Mouse (Mus musculus): ENCODE measurements around the gene Zswim3.

Zswim3 gene

DNA sequence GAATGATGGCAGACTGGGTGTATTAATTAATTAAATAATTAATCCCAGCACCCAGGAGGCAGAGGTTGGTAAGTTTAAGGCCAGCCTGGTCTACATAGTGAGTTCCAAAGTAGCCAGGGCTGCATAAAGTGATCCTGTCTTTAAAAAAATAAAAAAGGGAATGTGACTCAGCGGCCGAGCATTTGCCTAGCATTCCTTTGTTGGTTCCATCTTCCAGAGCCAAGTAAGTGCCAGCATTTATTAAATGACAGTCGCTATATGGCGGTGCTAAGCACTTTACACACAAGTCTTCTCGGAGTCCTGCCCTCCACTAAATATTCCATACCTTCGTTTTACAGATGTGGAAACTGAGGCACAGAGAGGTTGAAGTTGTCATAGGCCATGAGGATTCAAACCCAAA lies 28.8 kb upstream of the Zswim3 start:
- ChIA-PET POLR2A (interaction anchor here (0.6 to 23.4 kb wide), 15 partner anchors 9 to 82 kb away, joined by 3 to 366 read pairs (median 5); partner anchors contain the start of genes Acot8 (in 2 of the 4), Snx21 (in 2 of the 4), Zswim3 (in 2 of the 4) and Tnnc2 (in 1 of the 4)), CTCF (interaction anchor here in 2 of 4 experiments (1.6 to 1.9 kb wide), 3 partner anchors 10 to 18 kb away, joined by 6 to 14 read pairs (median 9); partner anchors contain the start of gene Snx21 (in 1 of the 2))

DNA sequence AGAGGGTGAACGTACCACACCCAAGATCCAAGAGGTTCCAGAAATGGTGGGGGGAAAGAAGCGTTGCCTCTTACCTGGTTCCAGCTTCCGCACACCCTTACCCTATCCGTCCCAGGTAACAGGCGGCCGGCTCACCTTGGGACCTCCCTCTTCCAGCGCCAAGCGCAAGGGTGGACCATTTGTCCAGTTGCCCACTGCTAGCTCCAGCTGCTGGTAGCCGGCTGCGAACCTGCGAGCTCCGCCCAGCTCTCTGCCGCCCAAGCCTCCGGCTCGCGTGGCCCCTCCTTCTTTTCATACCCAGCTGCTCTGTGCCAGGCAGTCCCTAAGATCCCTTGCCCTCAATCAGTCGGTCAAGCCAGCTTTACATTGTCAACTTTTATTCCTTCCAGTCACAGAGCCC lies 28.1 kb upstream of the Zswim3 start:
- CTCF ChIA-PET, result interaction anchor here (0.5 to 2.2 kb wide), 7 partner anchors 9 to 27 kb away, joined by 3 to 14 read pairs (median 6); partner anchors contain the start of gene Snx21 (in 1 of the 4)

DNA sequence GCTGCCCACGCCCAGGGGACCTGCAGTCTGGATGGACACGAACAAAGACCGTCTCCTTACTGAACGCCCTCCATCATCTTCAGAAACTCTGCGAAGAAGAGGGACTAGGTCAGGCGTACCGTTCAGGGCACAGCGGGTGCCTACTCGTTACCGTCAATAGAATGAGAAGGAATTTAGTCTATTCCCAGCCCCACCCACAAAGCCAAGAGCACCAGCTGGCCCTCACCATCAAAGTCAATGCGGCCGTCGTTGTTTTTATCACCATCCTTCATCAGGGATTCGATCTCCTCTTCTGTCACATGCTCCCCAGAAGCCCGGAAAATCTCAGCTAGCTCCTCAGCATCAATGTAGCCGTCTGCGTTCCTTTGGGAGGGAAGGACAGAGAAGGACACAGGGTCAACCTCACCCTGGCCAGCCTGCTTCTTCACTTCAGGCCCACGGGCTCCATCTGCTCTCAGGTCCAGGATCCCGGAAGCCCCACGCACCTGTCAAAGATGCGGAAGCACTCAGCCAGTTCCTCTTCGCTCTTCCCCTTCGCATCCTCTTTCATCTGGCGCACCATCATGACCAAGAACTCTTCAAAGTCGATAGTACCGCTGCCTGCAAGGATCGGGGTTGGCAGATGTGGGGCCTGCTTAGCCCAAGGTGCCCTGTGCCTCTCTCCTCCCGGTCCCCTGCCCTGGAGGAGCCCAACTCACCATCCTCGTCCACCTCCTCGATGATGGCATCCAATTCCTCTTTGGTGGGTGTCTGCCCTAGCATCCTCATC lies 27.5 kb upstream of the Zswim3 start:
- ChIA-PET POLR2A (interaction anchor here (0.6 to 23.4 kb wide), 25 partner anchors 8 to 81 kb away, joined by 3 to 366 read pairs (median 4); partner anchors contain the start of genes Acot8 (in 3 of the 4), Zswim3 (in 3 of the 4), Snx21 (in 2 of the 4) and Ube2c (in 1 of the 4)), CTCF (interaction anchor here (0.5 to 2.2 kb wide), 7 partner anchors 8 to 27 kb away, joined by 3 to 14 read pairs (median 6); partner anchors contain the start of gene Snx21 (in 1 of the 4))

More for the DNA sequence above, 28.1 kb upstream of the Zswim3 start:
- POLR2A ChIA-PET, result interaction anchor here (0.6 to 23.4 kb wide), 28 partner anchors 8 to 373 kb away, joined by 3 to 366 read pairs (median 4); partner anchors contain the start of genes Acot8 (in 3 of the 4), Zswim3 (in 3 of the 4), Snx21 (in 2 of the 4) and Ube2c (in 1 of the 4)

DNA sequence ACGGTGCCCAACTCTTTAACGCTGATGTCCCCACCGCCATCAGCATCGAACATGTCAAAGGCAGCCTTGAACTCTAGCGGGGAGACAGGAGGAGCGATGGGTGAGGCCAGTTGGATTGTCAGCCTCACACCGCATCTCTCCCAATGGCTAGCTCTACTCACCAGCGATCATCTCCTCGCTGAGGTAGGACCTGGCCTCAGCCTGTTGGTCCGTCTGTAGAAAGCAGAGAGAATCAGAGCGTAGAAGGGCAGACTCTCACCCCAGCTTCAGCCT lies 26.9 kb upstream of the Zswim3 start:
- POLR2A ChIA-PET, result interaction anchor here in 3 of 4 experiments (0.6 to 23.4 kb wide), 10 partner anchors 8 to 63 kb away, joined by 3 to 366 read pairs (median 6); partner anchors contain the start of genes Acot8 (in 2 of the 3), Zswim3 (in 2 of the 3), Snx21 (in 1 of the 3) and Ube2c (in 1 of the 3)
- CTCF ChIA-PET, result interaction anchor here (1.1 to 2.2 kb wide), 6 partner anchors 15 to 21 kb away, joined by 3 to 14 read pairs (median 6); no protein-coding TSS in a partner anchor

DNA sequence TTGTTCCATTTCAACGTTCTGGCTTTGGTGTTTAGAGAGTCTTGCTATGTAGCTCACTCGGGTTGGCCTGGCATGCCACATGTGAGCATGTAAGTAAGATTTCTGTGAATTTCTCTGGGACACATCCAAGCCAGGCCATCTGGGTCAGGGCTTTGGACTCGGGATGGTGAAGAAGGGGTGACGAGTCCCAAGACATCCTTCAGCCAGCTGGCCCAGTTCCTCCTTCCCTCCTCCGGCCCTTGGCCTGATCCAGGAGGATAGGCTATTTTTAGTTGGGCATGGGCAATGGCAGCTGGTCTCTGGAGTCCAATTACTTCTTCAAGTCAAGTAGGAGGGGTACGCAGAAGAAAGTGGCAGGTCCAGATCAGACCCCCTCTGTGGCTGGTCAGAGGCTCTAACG lies 26.1 kb upstream of the Zswim3 start:
- CTCF ChIA-PET, result interaction anchor here in 2 of 4 experiments (1.1 to 2.2 kb wide), 2 partner anchors 15 kb away, joined by 3 to 6 read pairs; no protein-coding TSS in a partner anchor
- POLR2A ChIA-PET, result interaction anchor here in 2 of 4 experiments (1.5 to 23.4 kb wide), 3 partner anchors 13 to 26 kb away, joined by 3 to 366 read pairs (median 5); partner anchors contain the start of genes Acot8 (in 1 of the 2), Ube2c (in 1 of the 2) and Zswim3 (in 1 of the 2)

DNA sequence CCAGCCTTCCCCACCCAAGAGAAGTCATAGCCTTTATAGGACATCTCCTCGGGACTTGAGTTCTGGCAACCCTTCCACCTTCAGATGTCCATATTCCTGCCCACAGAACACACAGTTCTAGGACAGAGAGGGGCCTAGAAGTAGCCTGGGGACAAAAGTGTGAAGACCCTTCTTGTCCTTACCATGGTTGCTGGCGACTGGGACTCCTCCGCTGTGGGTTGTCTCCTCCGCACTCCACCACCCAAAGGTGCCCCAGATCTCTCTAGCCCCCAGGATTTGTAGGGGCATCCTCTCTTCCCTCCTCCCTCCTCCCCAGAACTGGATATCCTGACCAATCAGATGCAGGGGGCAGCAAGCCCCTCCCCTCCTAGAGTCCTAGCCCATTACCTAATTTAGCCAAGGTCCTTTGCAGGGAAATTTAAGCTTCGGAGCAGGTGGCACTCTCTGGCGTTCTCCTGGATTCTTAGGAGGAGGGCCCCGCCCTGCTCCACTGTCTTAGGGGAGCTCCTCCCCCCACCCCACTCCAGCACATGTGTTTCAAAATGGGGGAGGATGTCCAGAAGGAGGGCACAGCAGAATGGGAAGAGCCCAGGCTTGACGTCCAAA lies 25.3 kb upstream of the Zswim3 start, which contains the start of gene Tnnc2:
Tnnc2 (minus strand) TSS at position 487 of the 606 bp plus-strand sequence.
- ChIA-PET CTCF (interaction anchor here in 3 of 4 experiments (0.6 to 1.7 kb wide), 4 partner anchors 9 to 15 kb away, joined by 3 to 6 read pairs (median 4); no protein-coding TSS in a partner anchor), POLR2A (interaction anchor here (0.6 to 23.4 kb wide), 15 partner anchors 10 to 1207 kb away, joined by 3 to 366 read pairs (median 5); partner anchors contain the start of genes Acot8 (in 3 of the 4), Zswim3 (in 3 of the 4), Ube2c (in 2 of the 4) and Zswim1 (in 1 of the 4))

DNA sequence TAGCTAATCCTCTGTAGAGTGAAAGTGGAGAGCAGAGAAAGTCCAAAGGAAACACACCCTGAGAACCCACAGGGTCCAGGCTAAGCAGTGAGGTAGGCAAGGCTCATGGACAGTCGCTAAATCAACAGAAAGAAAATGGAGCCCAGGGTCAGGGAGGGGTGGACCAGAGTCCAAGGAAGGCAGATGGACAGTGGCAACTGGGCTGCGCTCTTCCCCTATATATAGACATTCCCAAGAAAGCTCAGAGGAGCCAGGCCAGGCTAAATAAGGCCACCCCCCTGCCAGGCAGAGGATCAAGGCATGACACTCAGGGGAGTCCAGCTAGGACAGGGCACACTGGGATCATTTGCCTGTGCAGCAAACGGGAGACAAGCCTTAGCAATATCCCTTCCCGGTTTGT lies 23.0 kb upstream of the Zswim3 start:
- CTCF ChIA-PET, result interaction anchor here in 3 of 4 experiments (1.0 to 5.3 kb wide), 5 partner anchors 10 to 12 kb away, joined by 3 to 42 read pairs (median 4); no protein-coding TSS in a partner anchor
- POLR2A ChIA-PET, result interaction anchor here in 2 of 4 experiments (1.0 to 23.4 kb wide), 7 partner anchors 9 to 338 kb away, joined by 3 to 366 read pairs (median 5); partner anchors contain the start of genes Acot8 (in 1 of the 2), Sdc4 (in 1 of the 2), Ube2c (in 1 of the 2) and Zswim1 (in 1 of the 2)

DNA sequence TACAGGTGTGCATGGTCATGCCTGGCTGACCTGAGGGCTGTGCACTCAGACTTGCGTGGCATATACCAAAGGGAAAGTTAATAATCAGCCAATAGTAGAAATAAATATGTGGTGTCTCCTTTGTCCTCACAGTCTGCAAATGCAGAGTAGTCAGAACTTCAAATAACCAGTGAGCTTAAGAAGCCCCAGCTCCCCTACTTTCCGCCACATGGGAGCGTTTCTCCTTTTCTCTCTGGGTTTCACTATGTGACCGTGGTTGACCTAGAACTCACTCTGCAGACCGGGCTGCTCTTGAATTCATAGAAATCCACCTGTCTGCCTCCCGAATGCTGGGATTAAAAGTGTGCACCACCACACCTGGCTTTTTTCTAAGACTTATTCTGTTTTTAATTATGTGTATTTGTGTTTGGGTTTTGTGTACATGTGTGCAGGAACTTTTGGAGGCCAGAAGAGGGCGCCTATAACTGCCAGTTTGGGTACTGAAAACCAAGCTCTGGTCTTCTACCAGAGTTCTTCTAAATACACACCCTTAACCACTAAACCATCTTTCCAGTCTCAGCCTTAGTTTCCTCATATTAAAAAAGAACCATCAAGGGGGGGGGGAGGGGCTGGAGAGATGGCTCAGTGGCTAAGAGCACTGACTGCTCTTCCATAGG lies 20.8 kb upstream of the Zswim3 start:
- POLR2A ChIA-PET, result interaction anchor here (0.6 to 23.4 kb wide), 25 partner anchors 9 to 394 kb away, joined by 3 to 366 read pairs (median 6); partner anchors contain the start of genes Ube2c (in 3 of the 4), Acot8 (in 2 of the 4), Zswim1 (in 2 of the 4) and Zswim3 (in 2 of the 4)
- CTCF ChIA-PET, result interaction anchor here (0.5 to 5.3 kb wide), 51 partner anchors 10 to 1533 kb away, joined by 3 to 91 read pairs (median 4); partner anchors contain the start of genes Acot8 (in 2 of the 4), Ube2c (in 2 of the 4), Zswim3 (in 2 of the 4) and Ctsa (in 1 of the 4)

DNA sequence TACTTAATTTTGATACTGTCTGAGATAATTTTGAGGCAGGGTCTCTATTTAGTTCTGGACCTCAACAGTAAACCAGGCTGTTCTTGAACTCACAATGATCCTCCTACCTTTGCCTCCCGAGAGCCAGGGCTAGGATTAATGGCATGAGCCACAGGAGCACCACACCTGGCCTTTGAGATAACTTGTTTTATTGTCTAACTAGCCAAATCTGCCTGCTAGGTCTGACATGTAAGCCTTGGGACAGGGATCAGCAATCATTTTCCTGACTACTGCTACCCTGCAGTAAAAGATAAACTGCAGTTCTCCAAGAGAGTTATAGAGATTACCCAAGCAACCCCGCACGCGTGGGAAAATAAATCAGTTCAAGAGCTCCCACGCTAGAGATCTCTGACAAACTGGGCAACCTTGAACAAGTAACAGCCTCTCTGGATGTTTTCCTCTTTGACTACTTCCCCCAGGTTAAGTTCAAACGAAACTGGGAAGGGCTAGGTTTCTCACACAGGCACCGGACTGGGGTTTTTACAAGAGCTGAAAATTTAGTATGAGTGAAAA lies 20.0 kb upstream of the Zswim3 start:
- ChIA-PET POLR2A (interaction anchor here (0.6 to 23.4 kb wide), 41 partner anchors 8 to 115 kb away, joined by 3 to 366 read pairs (median 6); partner anchors contain the start of genes Acot8 (in 3 of the 4), Ube2c (in 3 of the 4), Zswim3 (in 3 of the 4) and Ctsa (in 2 of the 4)), CTCF (interaction anchor here (0.6 to 5.3 kb wide), 53 partner anchors 8 to 395 kb away, joined by 3 to 91 read pairs (median 4); partner anchors contain the start of genes Acot8 (in 2 of the 4), Ube2c (in 2 of the 4), Zswim3 (in 2 of the 4) and Ctsa (in 1 of the 4))

DNA sequence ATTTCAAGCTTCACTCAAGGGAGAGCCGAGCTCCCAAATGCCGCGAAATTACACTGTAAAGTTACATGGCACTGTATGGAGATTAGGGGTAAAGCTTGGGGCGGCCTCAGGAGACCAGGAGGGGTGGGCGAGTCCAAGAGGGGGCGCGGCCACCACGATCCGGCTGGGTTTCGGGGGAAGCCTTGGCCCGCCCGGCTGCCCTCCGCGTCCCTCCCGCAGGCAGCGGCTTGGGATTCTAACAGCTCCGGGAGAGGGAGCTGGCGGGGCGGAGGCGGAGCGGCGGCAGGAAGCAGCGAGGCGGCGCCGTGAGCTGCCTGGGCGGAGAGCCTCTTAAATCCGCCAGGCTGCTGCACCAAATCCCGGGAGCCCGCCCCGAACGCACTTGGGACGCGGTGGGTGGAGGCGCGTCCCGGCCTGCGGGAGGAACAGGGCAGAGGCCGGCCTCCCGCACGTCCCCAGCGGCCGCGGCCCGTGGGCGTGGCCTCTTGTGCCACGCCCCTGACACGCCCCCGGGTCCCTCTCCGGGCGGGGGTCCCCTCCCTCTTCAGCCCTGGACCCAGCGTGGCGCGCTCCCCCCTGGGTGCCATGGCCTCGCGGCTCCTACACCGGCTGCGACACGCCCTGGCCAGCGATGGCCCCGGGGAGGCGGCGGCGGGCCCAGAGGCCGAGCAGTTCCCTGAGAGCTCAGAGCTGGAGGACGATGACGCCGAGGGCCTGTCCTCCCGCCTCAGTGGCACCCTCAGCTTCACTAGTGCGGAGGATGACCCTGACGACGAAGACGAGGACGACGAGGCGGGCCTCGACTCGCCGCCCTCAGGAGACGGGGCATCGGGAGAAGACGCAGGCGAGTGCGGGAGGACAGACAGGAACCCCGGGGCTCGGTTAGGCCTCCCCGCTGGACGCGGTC lies 19.2 kb upstream of the Zswim3 start, which contains the start of gene Snx21:
Snx21 (plus strand) TSS at position 343 of the 907 bp plus-strand sequence.
- ChIA-PET CTCF (interaction anchor here (0.6 to 5.3 kb wide), 27 partner anchors 8 to 587 kb away, joined by 3 to 91 read pairs (median 4); partner anchors contain the start of genes Acot8 (in 1 of the 4), Ctsa (in 1 of the 4), Neurl2 (in 1 of the 4) and Ube2c (in 1 of the 4)), POLR2A (interaction anchor here (0.7 to 23.4 kb wide), 48 partner anchors 8 to 342 kb away, joined by 3 to 366 read pairs (median 4); partner anchors contain the start of genes Acot8 (in 3 of the 4), Ube2c (in 3 of the 4), Zswim3 (in 3 of the 4) and Ctsa (in 2 of the 4))

DNA sequence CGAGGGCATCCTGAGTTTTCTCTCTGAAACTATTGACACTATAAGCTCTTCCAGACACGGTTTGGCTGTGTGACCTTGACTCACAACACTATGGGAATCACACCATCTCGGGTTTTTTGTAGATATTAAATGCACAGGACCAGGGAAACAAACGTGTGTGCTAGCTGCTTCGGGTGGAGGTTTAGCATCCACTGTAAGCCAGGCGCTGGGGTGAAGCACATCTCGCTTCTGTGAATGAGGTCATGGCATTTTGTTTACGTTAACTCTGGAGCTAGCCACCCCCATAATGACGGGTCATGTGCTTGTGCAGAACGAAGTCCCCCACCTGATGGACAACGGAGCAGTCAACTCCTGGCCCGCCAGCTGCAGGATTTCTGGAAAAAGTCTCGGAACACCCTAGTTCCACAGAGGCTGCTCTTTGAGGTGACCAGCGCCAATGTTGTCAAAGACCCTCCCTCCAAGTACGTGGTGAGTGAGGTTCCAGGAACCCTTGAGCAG lies 18.5 kb upstream of the Zswim3 start:
- ChIA-PET POLR2A (interaction anchor here (0.7 to 23.4 kb wide), 36 partner anchors 7 to 343 kb away, joined by 3 to 366 read pairs (median 6); partner anchors contain the start of genes Acot8 (in 2 of the 4), Sdc4 (in 2 of the 4), Ube2c (in 2 of the 4) and Zswim1 (in 2 of the 4)), CTCF (interaction anchor here (0.6 to 5.3 kb wide), 14 partner anchors 7 to 81 kb away, joined by 3 to 91 read pairs (median 5); partner anchors contain the start of genes Acot8 (in 1 of the 4), Ube2c (in 1 of the 4) and Zswim3 (in 1 of the 4))

DNA sequence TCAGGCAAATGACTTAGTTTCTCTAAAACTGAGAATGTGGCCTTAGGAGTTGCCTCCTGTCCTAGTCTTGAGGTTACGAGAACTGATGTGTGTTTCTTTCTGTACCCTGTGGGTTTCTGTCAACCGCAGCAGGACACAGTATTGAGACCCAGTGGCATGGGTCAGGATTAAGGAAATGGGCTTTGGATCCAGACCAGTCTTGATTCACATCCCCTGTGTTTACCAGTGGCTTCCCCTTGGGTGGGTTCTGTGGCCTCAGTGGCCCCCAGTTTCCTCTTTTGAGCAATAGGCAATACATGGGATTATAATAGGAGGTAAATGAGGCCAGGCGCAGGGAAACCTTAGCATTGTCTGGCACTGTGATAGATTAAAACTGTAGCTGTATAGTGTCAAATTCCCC lies 17.9 kb upstream of the Zswim3 start:
- POLR2A ChIA-PET, result interaction anchor here in 2 of 4 experiments (0.6 to 24.1 kb wide), 25 partner anchors 6 to 230 kb away, joined by 3 to 694 read pairs (median 10); partner anchors contain the start of genes Acot8 (in 2 of the 2), Ube2c (in 2 of the 2), Zswim1 (in 2 of the 2) and Zswim3 (in 2 of the 2)
- CTCF ChIA-PET, result interaction anchor here in 3 of 4 experiments (0.9 to 5.3 kb wide), 5 partner anchors 7 to 18 kb away, joined by 3 to 91 read pairs (median 3); partner anchors contain the start of genes Acot8 (in 1 of the 3) and Zswim3 (in 1 of the 3)

DNA sequence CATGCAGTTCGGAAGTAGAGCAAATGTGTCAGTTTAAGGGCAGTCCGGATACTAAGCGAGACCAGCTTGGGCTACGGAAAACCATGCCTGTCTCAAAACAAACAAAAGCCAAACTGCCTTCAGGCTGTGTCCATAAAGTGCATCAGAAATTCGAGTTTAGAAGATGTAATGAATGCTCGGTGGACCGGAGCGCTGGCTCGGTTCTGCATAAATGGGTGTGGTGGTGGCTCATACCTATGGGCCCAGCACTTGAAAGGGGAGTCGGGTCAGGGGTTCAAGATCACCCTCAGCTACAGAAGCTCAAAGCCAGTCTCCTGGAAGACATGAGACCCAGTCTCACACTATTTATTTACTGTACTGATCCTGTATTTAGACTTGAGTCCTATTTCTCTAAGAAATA lies 17.1 kb upstream of the Zswim3 start:
- ChIA-PET CTCF (interaction anchor here in 1 of 4 experiments (0.9 kb wide), 1 partner anchor 11 kb away, joined by 3 read pairs; no protein-coding TSS in a partner anchor), POLR2A (interaction anchor here in 3 of 4 experiments (0.6 to 24.1 kb wide), 20 partner anchors 9 to 1580 kb away, joined by 3 to 694 read pairs (median 6); partner anchors contain the start of genes Acot8 (in 3 of the 3), Zswim3 (in 3 of the 3), Ube2c (in 2 of the 3) and Zswim1 (in 2 of the 3))

DNA sequence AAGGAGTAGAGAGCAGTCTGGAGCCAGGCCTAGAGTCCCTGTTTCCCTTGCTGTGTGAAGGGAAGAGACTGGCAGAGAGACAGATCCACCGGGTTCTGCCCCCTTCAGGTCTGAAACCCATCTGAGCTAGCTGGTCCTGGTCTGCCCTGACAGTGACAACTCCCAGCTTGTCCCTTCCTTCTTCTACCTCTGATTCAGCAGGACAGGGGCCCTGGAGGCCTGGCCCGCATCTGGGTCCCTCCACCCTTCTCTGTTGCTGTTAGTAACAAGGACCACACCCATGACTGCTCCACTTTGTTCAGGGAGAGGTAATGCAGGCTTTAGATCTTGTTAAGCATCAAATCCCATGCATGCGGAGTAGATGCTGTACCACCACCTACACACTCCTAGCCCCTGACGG lies 16.5 kb upstream of the Zswim3 start:
- CTCF ChIA-PET, result interaction anchor here in 3 of 4 experiments (0.7 to 1.3 kb wide), 4 partner anchors 8 to 79 kb away, joined by 3 to 4 read pairs (median 3); partner anchors contain the start of gene Tnnc2 (in 1 of the 3)
- POLR2A ChIA-PET, result interaction anchor here in 3 of 4 experiments (0.6 to 24.1 kb wide), 17 partner anchors 10 to 103 kb away, joined by 3 to 694 read pairs (median 7); partner anchors contain the start of genes Acot8 (in 3 of the 3), Zswim3 (in 3 of the 3), Ube2c (in 2 of the 3) and Zswim1 (in 2 of the 3)

Data from embryonic stem cell, embryonic (primary cell).